Mouse (Mus musculus): ENCODE measurements around the gene Jdp2. TPM values are rescaled to one million over a fixed set of nuclear protein-coding genes. Genes with fewer than 3 reads are reported as not detected.

Gene Jdp2
- polyA plus RNA-seq, 1 experiment from 2014 or later, result 0.12 TPM

DNA sequence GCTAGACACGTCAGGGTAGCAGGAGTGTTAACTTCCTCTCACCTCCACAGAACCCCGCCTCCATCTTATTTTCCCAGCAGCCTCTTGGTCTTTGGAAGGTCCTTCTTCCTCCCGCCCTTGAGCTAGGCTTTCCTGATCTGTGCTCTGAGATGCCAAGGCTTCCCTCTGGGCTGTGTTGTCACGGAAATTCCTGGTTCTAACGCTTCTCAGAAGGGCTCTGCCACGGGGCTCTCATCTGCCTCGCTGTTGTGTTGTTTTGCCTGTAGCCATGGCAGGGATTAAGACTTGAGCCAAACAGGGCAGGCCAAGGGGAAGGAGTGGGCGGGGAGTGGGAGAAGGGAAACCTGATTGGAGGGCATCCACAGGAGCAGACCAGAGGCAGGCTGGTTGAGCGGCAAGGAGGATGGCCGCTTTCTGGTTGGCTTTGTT lies 26.8 kb upstream of the Jdp2 start:
- Histone ChIP-seq H3K27ac (ENCODE audit: low read length) (no peak overlapping the region), H3K9me3 (replicated peaks; ENCODE audit: control insufficient read depth, low read length) (no peaks in the 10 kb centered on the region)
- ATAC-seq (ENCODE audit: low read depth), result no peak

DNA sequence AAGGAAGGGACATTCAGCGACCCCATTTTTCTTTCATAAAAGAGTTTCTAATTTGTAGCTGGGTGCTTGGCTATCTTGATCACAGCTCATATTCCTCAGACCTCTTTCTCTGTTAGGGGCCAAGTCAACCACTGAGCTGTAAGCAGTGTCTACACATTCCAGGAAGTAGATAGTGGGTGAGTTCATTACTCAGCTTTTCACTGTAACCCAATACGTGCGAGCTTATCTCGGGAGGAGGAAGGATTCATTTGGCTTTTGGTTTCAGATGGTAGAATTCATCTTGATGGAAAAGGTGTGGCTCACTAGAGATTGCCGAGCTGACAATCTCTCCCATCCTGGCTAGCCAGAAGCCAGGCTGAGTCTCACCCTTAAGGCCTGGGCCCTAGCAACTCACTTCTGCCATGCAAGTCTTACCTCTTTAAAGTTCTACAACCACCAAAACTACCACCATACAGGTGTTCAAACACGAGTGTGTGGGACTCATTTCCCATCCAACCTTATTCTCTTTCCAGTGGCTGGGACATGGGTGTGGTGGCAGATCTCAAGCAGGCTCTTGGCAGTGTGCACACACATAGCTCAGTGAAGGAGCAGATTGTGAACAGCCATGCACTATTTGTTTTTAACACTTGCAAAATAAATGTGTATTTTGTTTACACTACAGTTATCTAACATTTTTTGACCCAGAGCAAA lies 23.9 kb upstream of the Jdp2 start:
- H3K9me3 ChIP-seq (replicated peaks; ENCODE audit: control insufficient read depth, low read length), result no peaks in the 10 kb centered on the region
- H3K4me3 ChIP-seq (ENCODE audit: low read depth, low read length), result no peak overlapping the region
- 26% methylated on average over 6 of the region's 6 CpGs for WGBS (ENCODE audit: insufficient replicate concordance)
- no peaks in the 10 kb centered on the region for H3K36me3 ChIP-seq (ENCODE audit: control insufficient read depth, insufficient read depth)
- no peaks in the 10 kb centered on the region for H3K27me3 ChIP-seq (ENCODE audit: control insufficient read depth, insufficient read depth, low read depth, low read length)
- no peak overlapping the region for H3K4me2 ChIP-seq (ENCODE audit: low read depth, low read length)
- ATAC-seq (ENCODE audit: low read depth), result no peak
- H3K9ac ChIP-seq (ENCODE audit: low read depth, low read length), result no peak overlapping the region
- no peaks in the 10 kb centered on the region for H3K4me1 ChIP-seq (ENCODE audit: control insufficient read depth, low read depth, low read length)
- no peak overlapping the region for H3K27ac ChIP-seq (ENCODE audit: low read length)

More for the DNA sequence above, 26.8 kb upstream of the Jdp2 start:
- WGBS (ENCODE audit: insufficient replicate concordance), result 39% methylated on average over 10 of the region's 10 CpGs
- Histone ChIP-seq H3K4me2 (ENCODE audit: low read depth, low read length) (no peak overlapping the region), H3K36me3 (ENCODE audit: control insufficient read depth, insufficient read depth) (no peaks in the 10 kb centered on the region), H3K9ac (ENCODE audit: low read depth, low read length) (no peak overlapping the region), H3K4me1 (ENCODE audit: control insufficient read depth, low read depth, low read length) (no peaks in the 10 kb centered on the region), H3K27me3 (ENCODE audit: control insufficient read depth, insufficient read depth, low read depth, low read length) (no peaks in the 10 kb centered on the region), H3K4me3 (ENCODE audit: low read depth, low read length) (no peak overlapping the region)

DNA sequence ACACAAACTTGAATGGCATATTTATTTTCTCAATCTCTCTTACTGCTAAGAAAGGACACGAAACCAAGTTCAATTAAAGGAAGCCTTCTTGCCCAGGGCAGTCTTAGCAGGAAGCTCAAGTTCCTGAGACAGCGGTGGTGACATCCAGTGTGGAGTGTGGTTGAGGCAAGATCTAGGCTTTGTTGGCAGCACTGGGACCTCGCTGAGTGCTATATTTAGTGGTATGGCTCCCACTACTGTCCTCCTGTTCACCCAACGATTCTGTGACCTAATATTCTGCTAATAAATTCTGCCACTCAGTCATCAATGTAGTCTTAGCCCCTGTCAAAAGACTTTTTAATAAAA lies 23.4 kb upstream of the Jdp2 start:
- Histone ChIP-seq H3K27me3 (ENCODE audit: control insufficient read depth, insufficient read depth, low read depth, low read length) (no peaks in the 10 kb centered on the region), H3K9ac (ENCODE audit: low read depth, low read length) (no peak overlapping the region), H3K36me3 (ENCODE audit: control insufficient read depth, insufficient read depth) (no peaks in the 10 kb centered on the region), H3K27ac (ENCODE audit: low read length) (no peak overlapping the region), H3K4me1 (ENCODE audit: control insufficient read depth, low read depth, low read length) (no peaks in the 10 kb centered on the region), H3K4me3 (ENCODE audit: low read depth, low read length) (no peak overlapping the region), H3K4me2 (ENCODE audit: low read depth, low read length) (no peak overlapping the region), H3K9me3 (replicated peaks; ENCODE audit: control insufficient read depth, low read length) (no peaks in the 10 kb centered on the region)
- no peak for ATAC-seq (ENCODE audit: low read depth)
- WGBS (ENCODE audit: insufficient replicate concordance), result 16% methylated on average over 4 of the region's 4 CpGs

DNA sequence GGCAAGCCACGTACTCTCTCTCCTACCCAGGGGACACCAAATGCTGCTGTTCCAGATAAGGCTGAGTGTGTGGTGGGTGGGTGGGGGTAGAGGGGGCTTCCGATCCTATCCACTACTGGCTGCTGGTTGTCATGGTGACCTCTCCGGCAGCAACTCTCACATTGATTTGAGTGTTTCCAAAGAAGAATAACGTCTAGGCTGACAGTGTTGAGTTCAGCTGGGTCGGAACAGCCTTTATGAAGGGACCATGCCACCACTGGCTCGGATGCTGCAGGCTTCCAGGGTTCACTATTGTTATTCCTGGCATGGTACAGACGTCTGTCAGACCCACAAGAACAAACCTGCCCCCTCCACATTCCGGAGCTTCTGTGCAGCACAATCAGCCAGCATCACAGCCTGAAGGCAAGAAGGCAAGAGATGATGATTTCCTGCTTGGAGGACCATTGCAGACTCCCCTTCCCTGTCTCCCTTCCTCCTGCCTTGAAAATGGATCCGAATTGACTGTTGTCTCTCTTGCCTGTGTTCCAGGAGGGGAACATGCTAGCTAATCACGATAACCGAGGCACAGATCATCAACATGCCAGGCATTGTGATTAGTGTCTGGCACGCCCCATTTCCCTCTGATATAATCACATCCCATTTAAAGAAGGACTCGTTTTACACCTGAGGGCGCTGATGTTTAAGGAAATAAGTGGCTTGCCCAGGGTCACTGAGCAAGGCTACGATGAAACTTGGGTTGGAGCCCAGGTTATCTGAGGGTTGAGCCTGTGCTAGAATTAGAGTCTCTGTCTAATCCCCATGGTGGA lies 17.4 kb upstream of the Jdp2 start:
- no peaks in the 10 kb centered on the region for H3K4me1 ChIP-seq (ENCODE audit: control insufficient read depth, low read depth, low read length)
- no peaks in the 10 kb centered on the region for H3K36me3 ChIP-seq (ENCODE audit: control insufficient read depth, insufficient read depth)
- no peak for ATAC-seq (ENCODE audit: low read depth)
- no peak overlapping the region for H3K27ac ChIP-seq (ENCODE audit: low read length)
- no peak overlapping the region for H3K4me3 ChIP-seq (ENCODE audit: low read depth, low read length)
- no peak overlapping the region for H3K4me2 ChIP-seq (ENCODE audit: low read depth, low read length)
- no peak overlapping the region for H3K9ac ChIP-seq (ENCODE audit: low read depth, low read length)
- 48% methylated on average over 15 of the region's 15 CpGs for WGBS (ENCODE audit: insufficient replicate concordance)
- H3K27me3 ChIP-seq (ENCODE audit: control insufficient read depth, insufficient read depth, low read depth, low read length), result no peaks in the 10 kb centered on the region
- H3K9me3 ChIP-seq (replicated peaks; ENCODE audit: control insufficient read depth, low read length), result no peaks in the 10 kb centered on the region

DNA sequence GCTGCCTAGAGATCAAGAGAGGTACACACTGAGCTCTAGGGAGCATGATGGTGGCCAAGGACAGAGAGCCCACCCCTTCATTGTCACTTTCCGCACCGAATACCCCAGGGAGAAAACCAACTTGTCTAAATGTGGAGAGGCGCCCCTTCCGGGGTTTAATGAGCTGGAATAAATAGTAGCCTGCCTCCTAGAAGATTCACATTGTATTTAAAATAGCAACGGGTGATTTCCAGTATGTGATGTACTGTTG lies 16.8 kb upstream of the Jdp2 start:
- Histone ChIP-seq H3K27ac (ENCODE audit: low read length) (no peak overlapping the region), H3K4me2 (ENCODE audit: low read depth, low read length) (no peak overlapping the region), H3K9ac (ENCODE audit: low read depth, low read length) (no peak overlapping the region), H3K27me3 (ENCODE audit: control insufficient read depth, insufficient read depth, low read depth, low read length) (no peaks in the 10 kb centered on the region), H3K4me1 (ENCODE audit: control insufficient read depth, low read depth, low read length) (no peaks in the 10 kb centered on the region), H3K36me3 (ENCODE audit: control insufficient read depth, insufficient read depth) (no peaks in the 10 kb centered on the region), H3K4me3 (ENCODE audit: low read depth, low read length) (no peak overlapping the region), H3K9me3 (replicated peaks; ENCODE audit: control insufficient read depth, low read length) (no peaks in the 10 kb centered on the region)
- 74% methylated on average over 5 of the region's 5 CpGs for WGBS (ENCODE audit: insufficient replicate concordance)
- ATAC-seq (ENCODE audit: low read depth), result no peak

DNA sequence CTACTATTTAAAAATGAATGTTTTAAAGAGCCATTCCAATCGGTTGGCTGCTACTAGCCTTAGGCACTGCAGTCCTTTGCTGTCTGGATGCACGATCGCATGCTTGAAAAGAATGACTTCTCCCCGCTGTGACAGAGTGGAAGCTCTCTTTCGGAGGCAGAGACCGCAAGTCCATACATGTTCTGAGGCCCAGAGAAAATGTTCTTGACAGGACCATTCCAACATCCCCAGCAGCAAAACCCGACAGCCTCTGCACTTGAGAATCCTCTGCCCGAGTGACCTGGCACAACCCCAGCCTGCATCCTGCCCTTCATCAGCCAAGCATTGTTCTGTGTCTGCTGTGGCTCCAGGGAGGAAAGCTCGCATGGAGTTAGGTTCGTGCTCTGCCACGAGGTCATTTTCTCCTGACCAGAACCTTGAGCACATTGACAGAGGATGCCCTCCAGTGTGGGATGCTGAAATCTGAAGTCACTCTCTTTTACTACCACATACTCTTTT lies 13.0 kb upstream of the Jdp2 start:
- WGBS (ENCODE audit: insufficient replicate concordance), result 61% methylated on average over 11 of the region's 11 CpGs
- Histone ChIP-seq H3K4me1 (ENCODE audit: control insufficient read depth, low read depth, low read length) (no peaks in the 10 kb centered on the region), H3K4me2 (ENCODE audit: low read depth, low read length) (no peak overlapping the region), H3K4me3 (ENCODE audit: low read depth, low read length) (no peak overlapping the region), H3K9me3 (replicated peaks; ENCODE audit: control insufficient read depth, low read length) (no peaks in the 10 kb centered on the region), H3K36me3 (ENCODE audit: control insufficient read depth, insufficient read depth) (no peaks in the 10 kb centered on the region), H3K9ac (ENCODE audit: low read depth, low read length) (no peak overlapping the region), H3K27me3 (ENCODE audit: control insufficient read depth, insufficient read depth, low read depth, low read length) (no peaks in the 10 kb centered on the region), H3K27ac (ENCODE audit: low read length) (no peak overlapping the region)
- ATAC-seq (ENCODE audit: low read depth), result no peak

DNA sequence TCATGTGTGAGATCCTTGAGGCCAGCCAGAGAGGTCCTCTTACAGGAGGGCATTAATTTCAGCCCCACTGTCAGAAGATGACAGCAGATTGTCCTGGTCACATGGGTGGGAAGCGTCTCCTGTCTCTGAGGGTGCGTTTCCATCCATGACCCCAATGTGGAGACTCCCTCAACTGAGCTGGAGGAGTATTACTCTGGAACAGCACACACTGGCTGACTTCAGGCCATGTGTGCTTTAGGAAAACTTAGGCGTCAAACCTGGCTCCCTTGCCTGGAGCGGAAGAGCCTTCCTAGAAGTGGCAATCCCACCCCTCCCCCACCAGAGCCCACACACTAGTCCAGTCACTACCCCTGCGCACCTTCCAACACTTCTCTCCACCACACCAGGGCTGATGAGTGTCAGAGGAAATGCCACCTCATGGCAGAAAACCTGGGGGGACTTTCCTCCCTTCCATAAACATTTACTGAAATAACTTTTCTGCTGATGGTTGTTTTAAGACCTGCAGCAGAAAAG lies 8.9 kb upstream of the Jdp2 start:
- no peaks in the 10 kb centered on the region for H3K27me3 ChIP-seq (ENCODE audit: control insufficient read depth, insufficient read depth, low read depth, low read length)
- H3K4me3 ChIP-seq (ENCODE audit: low read depth, low read length), result no peak overlapping the region
- H3K4me1 ChIP-seq (ENCODE audit: control insufficient read depth, low read depth, low read length), result no peaks in the 10 kb centered on the region
- WGBS (ENCODE audit: insufficient replicate concordance), result 48% methylated on average over 5 of the region's 5 CpGs
- H3K4me2 ChIP-seq (ENCODE audit: low read depth, low read length), result no peak overlapping the region
- no peak overlapping the region for H3K27ac ChIP-seq (ENCODE audit: low read length)
- ATAC-seq (ENCODE audit: low read depth), result no peak
- H3K9ac ChIP-seq (ENCODE audit: low read depth, low read length), result no peak overlapping the region
- no peaks in the 10 kb centered on the region for H3K9me3 ChIP-seq (replicated peaks; ENCODE audit: control insufficient read depth, low read length)
- no peaks in the 10 kb centered on the region for H3K36me3 ChIP-seq (ENCODE audit: control insufficient read depth, insufficient read depth)

DNA sequence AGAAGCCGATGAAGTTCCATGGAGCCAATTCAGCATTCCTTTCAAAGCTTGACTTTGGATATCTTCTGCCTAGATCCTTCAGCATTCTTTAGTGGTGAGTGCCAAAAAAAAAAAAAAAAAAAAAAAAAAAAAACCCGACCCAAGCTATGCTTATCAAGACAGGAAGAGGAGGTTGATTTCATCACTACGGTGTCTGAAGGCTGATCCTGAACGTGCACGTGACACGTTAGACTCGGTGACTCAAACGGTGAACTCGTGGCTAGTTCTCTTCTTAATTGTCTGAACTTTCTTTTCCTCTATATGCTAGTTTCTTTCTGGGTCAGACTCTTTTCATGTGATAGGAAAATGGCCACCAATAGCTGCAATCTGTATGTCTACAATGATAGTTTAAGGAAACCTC lies 5.9 kb upstream of the Jdp2 start:
- no peak overlapping the region for H3K9ac ChIP-seq (ENCODE audit: low read depth, low read length)
- no peaks in the 10 kb centered on the region for H3K9me3 ChIP-seq (replicated peaks; ENCODE audit: control insufficient read depth, low read length)
- no peak overlapping the region for H3K4me3 ChIP-seq (ENCODE audit: low read depth, low read length)
- no peak for ATAC-seq (ENCODE audit: low read depth)
- H3K27ac ChIP-seq (ENCODE audit: low read length), result no peak overlapping the region
- H3K4me2 ChIP-seq (ENCODE audit: low read depth, low read length), result no peak overlapping the region
- peaks cover 7% of the 10 kb centered on the region for H3K27me3 ChIP-seq (ENCODE audit: control insufficient read depth, insufficient read depth, low read depth, low read length)
- no peaks in the 10 kb centered on the region for H3K4me1 ChIP-seq (ENCODE audit: control insufficient read depth, low read depth, low read length)
- WGBS (ENCODE audit: insufficient replicate concordance), result 23% methylated on average over 9 of the region's 9 CpGs
- H3K36me3 ChIP-seq (ENCODE audit: control insufficient read depth, insufficient read depth), result no peaks in the 10 kb centered on the region

DNA sequence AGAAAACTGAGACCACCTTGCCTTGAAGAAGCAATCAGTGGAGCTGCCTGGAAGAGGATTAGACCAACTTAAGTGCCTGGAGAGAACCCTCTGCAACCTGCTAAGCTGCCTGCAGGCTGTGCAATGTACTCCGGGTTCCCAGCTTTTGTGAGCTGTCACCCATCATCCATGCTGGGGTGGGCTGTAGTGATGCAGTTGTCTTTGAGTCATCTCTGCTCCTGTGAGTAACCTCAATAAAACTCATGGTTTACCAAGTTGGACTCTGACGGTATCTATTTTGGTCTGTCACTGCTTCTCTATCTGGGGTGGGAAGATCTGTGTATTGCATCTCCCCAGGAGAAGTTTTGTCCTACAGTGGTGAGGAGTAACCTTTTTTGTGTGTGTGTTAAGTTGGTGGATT lies 4.4 kb upstream of the Jdp2 start:
- 61% methylated on average over 2 of the region's 2 CpGs for WGBS (ENCODE audit: insufficient replicate concordance)
- no peak overlapping the region for H3K9ac ChIP-seq (ENCODE audit: low read depth, low read length)
- H3K9me3 ChIP-seq (replicated peaks; ENCODE audit: control insufficient read depth, low read length), result no peaks in the 10 kb centered on the region
- H3K4me3 ChIP-seq (ENCODE audit: low read depth, low read length), result no peak overlapping the region
- H3K36me3 ChIP-seq (ENCODE audit: control insufficient read depth, insufficient read depth), result no peaks in the 10 kb centered on the region
- H3K27me3 ChIP-seq (ENCODE audit: control insufficient read depth, insufficient read depth, low read depth, low read length), result peaks cover 21% of the 10 kb centered on the region
- H3K27ac ChIP-seq (ENCODE audit: low read length), result no peak overlapping the region
- no peak overlapping the region for H3K4me2 ChIP-seq (ENCODE audit: low read depth, low read length)
- ATAC-seq (ENCODE audit: low read depth), result no peak
- H3K4me1 ChIP-seq (ENCODE audit: control insufficient read depth, low read depth, low read length), result no peaks in the 10 kb centered on the region; the same call in 1 of the 2 replicates
